Mouse (Mus musculus): ENCODE results near the gene Bcl2l2.

GRCm38 (mm10) chr14:54868026-54868425, 15.2 kb upstream of the Bcl2l2 start:
- no peak for TF ChIP-seq TCF12 (IDR thresholded peaks at IDR 0.05; ENCODE audit: insufficient read depth, poor library complexity, severe bottlenecking)
- TF ChIP-seq MYOG (IDR thresholded peaks at IDR 0.05; ENCODE audit: control insufficient read depth in 1 of 3, insufficient read depth in 1 of 3, insufficient read length in 2 of 3, low read depth in 2 of 3), result no peak
- TF ChIP-seq POLR2A (IDR thresholded peaks at IDR 0.05; ENCODE audit: insufficient read length, low read depth), result no peak
- TF ChIP-seq USF1 (IDR thresholded peaks at IDR 0.05; ENCODE audit: low read depth), result no peak
- TF ChIP-seq POLR2AphosphoS2 (IDR thresholded peaks at IDR 0.05; ENCODE audit: insufficient read length, low read depth), result no peak
- TF ChIP-seq E2F4 (IDR thresholded peaks at IDR 0.05; ENCODE audit: insufficient read depth), result no peak
